Mouse (Mus musculus) adrenal gland, adult 18-20 months (tissue): ENCODE measurements around the gene Boc. TPM values are rescaled to one million over a fixed set of nuclear protein-coding genes. Genes with fewer than 3 reads are reported as not detected.
A peak's percentile ranks its signal among the peaks of the same experiment; 100 is the strongest.
"Not testable (repeated sequence)": the region's sequence is repeated elsewhere in the genome, so short reads cannot be mapped to it uniquely, and the experiment has no call there.

ENCODE experiments used
- DNase-seq, 2 experiments: peaks; one replicate each; pipeline ENCODE4 v3.0.0; 2021 to 2022; ENCODE audit warnings: low spot score in 2 of 2
- total RNA-seq, 2 experiments: library from RNA; stranded (reverse); gene quantifications; 1 replicate in 1 of 2; 2 replicates in 1 of 2; pipeline ENCODE4 v1.2.3; 2021

Boc gene
- total RNA-seq, 2 experiments from 2014 or later, result 25.2 to 48.5 TPM

- no peak for DNase-seq
Measured at GRCm38 (mm10) chr16:44494441-44495108, 64.1 kb downstream of the Boc start.

GRCm38 (mm10) chr16:44493868-44494267, 64.8 kb downstream of the Boc start:
- no peak for DNase-seq

- no peak for DNase-seq
Measured at GRCm38 (mm10) chr16:44492706-44493105, 66.0 kb downstream of the Boc start.

GRCm38 (mm10) chr16:44492151-44492550, 66.5 kb downstream of the Boc start:
- no peak for DNase-seq

GRCm38 (mm10) chr16:44491051-44491450, 67.6 kb downstream of the Boc start:
- DNase-seq, result no peak

- DNase-seq, result no peak
Measured at GRCm38 (mm10) chr16:44487194-44487593, 71.5 kb downstream of the Boc start.

- no peak for DNase-seq
Measured at GRCm38 (mm10) chr16:44486612-44487011, 72.1 kb downstream of the Boc start.

GRCm38 (mm10) chr16:44485691-44486090, 73.0 kb downstream of the Boc start:
- DNase-seq, result no peak

GRCm38 (mm10) chr16:44484831-44485230, 73.9 kb downstream of the Boc start:
- no peak for DNase-seq

GRCm38 (mm10) chr16:44484079-44484478, 74.6 kb downstream of the Boc start:
- DNase-seq, result peak; percentile 84 to 89

GRCm38 (mm10) chr16:44481599-44482593, 76.8 kb downstream of the Boc start:
- no peak for DNase-seq

- no peak for DNase-seq
Measured at GRCm38 (mm10) chr16:44480616-44481015, 78.1 kb downstream of the Boc start.

GRCm38 (mm10) chr16:44479852-44480251, 78.8 kb downstream of the Boc start:
- no peak for DNase-seq

- no peak for DNase-seq
Measured at GRCm38 (mm10) chr16:44478767-44479166, 79.9 kb downstream of the Boc start.

GRCm38 (mm10) chr16:44475682-44476375, 82.9 kb downstream of the Boc start:
- DNase-seq, result no peak

- DNase-seq, result no peak
Measured at GRCm38 (mm10) chr16:44475281-44475680, 83.4 kb downstream of the Boc start.

GRCm38 (mm10) chr16:44460922-44461321, 97.8 kb downstream of the Boc start:
- no peak for DNase-seq

- no peak for DNase-seq
Measured at GRCm38 (mm10) chr16:44458826-44459225, 99.9 kb downstream of the Boc start.

GRCm38 (mm10) chr16:44457858-44458257, 100.8 kb downstream of the Boc start:
- DNase-seq, result no peak

- not testable (repeated sequence) for DNase-seq
Measured at GRCm38 (mm10) chr16:44441913-44442312, 116.8 kb downstream of the Boc start.

GRCm38 (mm10) chr16:44435481-44435880, 123.2 kb downstream of the Boc start:
- DNase-seq, result no peak
